Mouse (Mus musculus) heart, embryonic 10.5 days (tissue): ENCODE measurements around the gene Trim41. TPM values are rescaled to one million over a fixed set of nuclear protein-coding genes. Genes with fewer than 3 reads are reported as not detected.
A peak's percentile ranks its signal among the peaks of the same experiment; 100 is the strongest.

Experiments
- DNase-seq: peaks from one replicate; pipeline ENCODE4 v3.0.0-alpha.2; 2017; ENCODE audit warnings: low spot score
- H3K27ac ChIP-seq: fragments of 300-500 bp; sonication (generic); 2 replicates; pipeline ENCODE4 v1.5.1; 2016; ENCODE audit warnings: mild to moderate bottlenecking
- H3K27me3 ChIP-seq: fragments of 300-500 bp; sonication (generic); 2 replicates; pipeline ENCODE4 v1.6.1; 2016; ENCODE audit warnings: mild to moderate bottlenecking; ENCODE audit not compliant: poor library complexity, insufficient read depth, severe bottlenecking
- H3K36me3 ChIP-seq: fragments of 300-500 bp; sonication (generic); 2 replicates; pipeline ENCODE4 v1.6.1; 2016; ENCODE audit warnings: mild to moderate bottlenecking, moderate library complexity
- H3K4me1 ChIP-seq: fragments of 300-500 bp; sonication (generic); 2 replicates; pipeline ENCODE4 v1.6.1; 2016; ENCODE audit warnings: mild to moderate bottlenecking
- H3K4me3 ChIP-seq: fragments of 300-500 bp; sonication (generic); 2 replicates; pipeline ENCODE4 v1.5.1; 2016; ENCODE audit warnings: mild to moderate bottlenecking, moderate library complexity
- H3K9me3 ChIP-seq: fragments of 300-500 bp; sonication (generic); 2 replicates; pipeline ENCODE4 v1.6.1; 2016; ENCODE audit warnings: mild to moderate bottlenecking, moderate library complexity
- WGBS: fragments of 180-500 bp; shearing (Covaris S2); methylation state at CpG from one replicate; pipeline ENCODE4 v1.1.7; 2016; 5-methylcytosine and 5-hydroxymethylcytosine counted together
- polyA plus RNA-seq: library from polyadenylated mRNA; unstranded; fragments of >200 nt; fragmentation: Nextera tagmentation; extraction: Ambion mirVana; gene quantifications from 2 replicates; pipeline ENCODE4 v1.2.1, GENCODE M21; 2016

The Trim41 gene
- polyA plus RNA-seq, 1 experiment from 2014 or later = 4.7 TPM

GRCm38 (mm10) chr11:48789973-48790823, 27.0 kb downstream of the Trim41 start:
- Histone ChIP-seq H3K27ac (no peak overlapping the region), H3K4me3 (peak overlapping the region; percentile 48), H3K27me3 (no peaks in the 10 kb centered on the region), H3K4me1 (peaks cover 11% of the 10 kb centered on the region; the same call in 1 of the 2 replicates), H3K9me3 (no peaks in the 10 kb centered on the region), H3K36me3 (no peaks in the 10 kb centered on the region)
- WGBS = 14% methylated on average over 20 of the region's 20 CpGs
- DNase-seq = peak; percentile 87

- no peak for DNase-seq
- Histone ChIP-seq H3K4me3 (no peak overlapping the region), H3K27me3 (no peaks in the 10 kb centered on the region), H3K27ac (no peak overlapping the region), H3K36me3 (no peaks in the 10 kb centered on the region), H3K9me3 (no peaks in the 10 kb centered on the region), H3K4me1 (peaks cover 11% of the 10 kb centered on the region; the same call in 1 of the 2 replicates)
- WGBS = 85% methylated on average over 5 of the region's 5 CpGs
These were observed 27.9 kb downstream of the Trim41 start for GRCm38 (mm10) chr11:48789215-48789614.

- no peaks in the 10 kb centered on the region for H3K27me3 ChIP-seq
- H3K27ac ChIP-seq = peak overlapping the region; percentile 63; the same call in 1 of the 2 replicates
- peak overlapping the region; percentile 55 for H3K4me3 ChIP-seq
- peak; percentile 82 for DNase-seq
- H3K9me3 ChIP-seq = no peaks in the 10 kb centered on the region
- WGBS = 9% methylated on average over 16 of the region's 16 CpGs
- H3K36me3 ChIP-seq = no peaks in the 10 kb centered on the region
- peaks cover 11% of the 10 kb centered on the region; the same call in 1 of the 2 replicates for H3K4me1 ChIP-seq
These were observed 28.7 kb downstream of the Trim41 start for GRCm38 (mm10) chr11:48788311-48789089.

- 48% methylated on average over 10 of the region's 10 CpGs for WGBS
- peak; percentile 92 for DNase-seq
- Histone ChIP-seq H3K4me1 (peaks cover 11% of the 10 kb centered on the region; the same call in 1 of the 2 replicates), H3K9me3 (no peaks in the 10 kb centered on the region), H3K4me3 (peak overlapping the region; percentile 55), H3K36me3 (no peaks in the 10 kb centered on the region), H3K27ac (no peak overlapping the region), H3K27me3 (no peaks in the 10 kb centered on the region)
These were observed 29.5 kb downstream of the Trim41 start for GRCm38 (mm10) chr11:48787455-48788211.

GRCm38 (mm10) chr11:48782243-48782642, 34.9 kb downstream of the Trim41 start:
- no peak for DNase-seq
- Histone ChIP-seq H3K27ac (no peak overlapping the region), H3K36me3 (no peaks in the 10 kb centered on the region), H3K4me1 (no peaks in the 10 kb centered on the region), H3K9me3 (no peaks in the 10 kb centered on the region), H3K27me3 (no peaks in the 10 kb centered on the region), H3K4me3 (no peak overlapping the region)
- WGBS = 79% methylated on average over 4 of the region's 4 CpGs

GRCm38 (mm10) chr11:48779450-48779849, 37.7 kb downstream of the Trim41 start:
- Histone ChIP-seq H3K27ac (no peak overlapping the region), H3K27me3 (no peaks in the 10 kb centered on the region), H3K36me3 (no peaks in the 10 kb centered on the region), H3K9me3 (no peaks in the 10 kb centered on the region), H3K4me3 (no peak overlapping the region), H3K4me1 (no peaks in the 10 kb centered on the region)
- peak; percentile 75 for DNase-seq
- 33% methylated on average over 7 of the region's 7 CpGs for WGBS

GRCm38 (mm10) chr11:48777303-48777702, 39.9 kb downstream of the Trim41 start:
- Histone ChIP-seq H3K4me3 (no peak overlapping the region), H3K4me1 (no peaks in the 10 kb centered on the region), H3K27me3 (no peaks in the 10 kb centered on the region), H3K9me3 (no peaks in the 10 kb centered on the region), H3K27ac (no peak overlapping the region), H3K36me3 (no peaks in the 10 kb centered on the region)
- DNase-seq = no peak
- 83% methylated on average over 9 of the region's 9 CpGs for whole genome bisulfite sequencing

GRCm38 (mm10) chr11:48776664-48777063, 40.5 kb downstream of the Trim41 start:
- no peaks in the 10 kb centered on the region for H3K36me3 ChIP-seq
- DNase-seq = no peak
- H3K9me3 ChIP-seq = no peaks in the 10 kb centered on the region
- 40% methylated on average over 9 of the region's 9 CpGs for WGBS
- H3K27me3 ChIP-seq = no peaks in the 10 kb centered on the region
- no peak overlapping the region for H3K4me3 ChIP-seq
- no peak overlapping the region for H3K27ac ChIP-seq
- H3K4me1 ChIP-seq = no peaks in the 10 kb centered on the region

GRCm38 (mm10) chr11:48775483-48775882, 41.7 kb downstream of the Trim41 start:
- H3K9me3 ChIP-seq = no peaks in the 10 kb centered on the region
- no peaks in the 10 kb centered on the region for H3K36me3 ChIP-seq
- no peak overlapping the region for H3K4me3 ChIP-seq
- DNase-seq = no peak
- no peak overlapping the region for H3K27ac ChIP-seq
- WGBS = 1% methylated on average over 7 of the region's 7 CpGs
- no peaks in the 10 kb centered on the region for H3K4me1 ChIP-seq
- H3K27me3 ChIP-seq = no peaks in the 10 kb centered on the region

- 38% methylated on average over 17 of the region's 17 CpGs for WGBS
- no peak for DNase-seq
- Histone ChIP-seq H3K4me3 (no peak overlapping the region), H3K27me3 (no peaks in the 10 kb centered on the region), H3K27ac (no peak overlapping the region), H3K9me3 (no peaks in the 10 kb centered on the region), H3K4me1 (no peaks in the 10 kb centered on the region), H3K36me3 (no peaks in the 10 kb centered on the region)
These were observed 42.5 kb downstream of the Trim41 start for GRCm38 (mm10) chr11:48774443-48775298.

- no peak overlapping the region for H3K4me3 ChIP-seq
- no peaks in the 10 kb centered on the region for H3K36me3 ChIP-seq
- DNase-seq = no peak
- H3K27me3 ChIP-seq = no peaks in the 10 kb centered on the region
- H3K4me1 ChIP-seq = no peaks in the 10 kb centered on the region
- 7% methylated on average over 2 of the region's 2 CpGs for WGBS
- H3K27ac ChIP-seq = no peak overlapping the region
- no peaks in the 10 kb centered on the region for H3K9me3 ChIP-seq
These were observed 45.5 kb downstream of the Trim41 start for GRCm38 (mm10) chr11:48771691-48772090.
